In the genomic region with DNA sequence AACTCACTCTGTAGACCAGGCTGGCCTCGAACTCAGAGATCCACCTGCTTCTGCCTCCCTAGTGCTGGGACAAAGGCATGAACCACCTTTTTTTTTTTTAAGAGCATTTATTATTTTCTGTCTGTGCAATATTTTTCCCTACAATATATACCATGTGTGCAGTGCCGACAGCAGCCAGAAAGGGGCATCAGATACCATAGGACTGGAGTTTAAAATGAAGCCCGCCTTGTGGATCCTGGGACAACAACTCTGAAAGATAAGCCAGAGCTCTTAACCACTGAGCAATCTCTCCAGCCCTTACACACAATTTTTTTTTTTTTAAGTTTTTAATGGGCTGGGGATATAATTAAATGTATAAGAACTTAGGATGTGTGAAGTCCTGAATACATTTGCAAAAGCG, we compare ENCODE assay signal across 8 mouse cellular contexts. TPM values are rescaled to one million over a fixed set of nuclear protein-coding genes. Genes with fewer than 3 reads are reported as not detected.
A peak's percentile ranks its signal among the peaks of the same experiment; 100 is the strongest.
DNase-seq lines count a peak whose midpoint lies in the region; ATAC-seq and TF ChIP-seq lines count a peak whose summit lies in the region.

No protein-coding gene starts in this region.

- no peak for TF ChIP-seq EP300 in heart, postnatal 0 days (IDR thresholded peaks at IDR 0.05; ENCODE audit: low read depth)

- 0 out of 2 replicates have a peak overlapping the region, but pooled peaks have one; percentile 51 for H3K9ac ChIP-seq in kidney, embryonic 14.5 days (ENCODE audit: low read depth, low read length)
- no peak overlapping the region for H3K9ac ChIP-seq in heart, postnatal 0 days (replicated peaks; ENCODE audit: low read depth, low read length)
- 0 out of 2 replicates have a peak overlapping the region, but pooled peaks have one; percentile 48 for H3K9ac ChIP-seq in limb, embryonic 14.5 days (ENCODE audit: low read depth, low read length, severe bottlenecking)
- H3K9ac ChIP-seq in midbrain, postnatal 0 days (replicated peaks; ENCODE audit: low read length, poor library complexity, severe bottlenecking) = no peak overlapping the region

- H3K27me3 ChIP-seq in kidney, embryonic 14.5 days (ENCODE audit: control insufficient read depth, insufficient read depth, low read length) = no peaks in the 10 kb centered on the region
- H3K27me3 ChIP-seq in heart, postnatal 0 days (ENCODE audit: control insufficient read depth, insufficient read depth, low read length) = no peaks in the 10 kb centered on the region
- H3K27me3 ChIP-seq in limb, embryonic 14.5 days (ENCODE audit: control insufficient read depth, insufficient read depth, low read length) = no peaks in the 10 kb centered on the region
- no peaks in the 10 kb centered on the region for H3K27me3 ChIP-seq in midbrain, postnatal 0 days (ENCODE audit: insufficient read depth, low read length)

- peak overlapping the region; percentile 39; the same call in 1 of the 2 replicates for H3K4me3 ChIP-seq in kidney, embryonic 14.5 days (ENCODE audit: low read length)
- no peak overlapping the region; the same call in 1 of the 2 replicates for H3K4me3 ChIP-seq in cortical plate, adult 2 months (ENCODE audit: insufficient read depth, low read length)
- peak overlapping the region; percentile 50 for H3K4me3 ChIP-seq in heart, postnatal 0 days (ENCODE audit: low read depth, low read length)
- H3K4me3 ChIP-seq in limb, embryonic 14.5 days (replicated peaks; ENCODE audit: low read length) = peak overlapping the region; percentile 45; the same call in 1 of the 2 replicates
- no peak overlapping the region for H3K4me3 ChIP-seq in midbrain, postnatal 0 days (ENCODE audit: low read depth, low read length)

- H3K27ac ChIP-seq in kidney, embryonic 14.5 days (ENCODE audit: low read depth, low read length) = peak overlapping the region; percentile 90; the same call in 1 of the 2 replicates
- H3K27ac ChIP-seq in cortical plate, adult 2 months (ENCODE audit: insufficient read depth, low read length) = no peak overlapping the region
- peak overlapping the region; percentile 87 for H3K27ac ChIP-seq in heart, postnatal 0 days (ENCODE audit: low read depth)
- no peak overlapping the region for H3K27ac ChIP-seq in limb, embryonic 14.5 days (replicated peaks; ENCODE audit: low read depth, low read length)
- no peak overlapping the region for H3K27ac ChIP-seq in midbrain, postnatal 0 days (ENCODE audit: low read depth, low read length)

- H3K9me3 ChIP-seq in kidney, embryonic 14.5 days (ENCODE audit: control insufficient read depth, low read length) = no peaks in the 10 kb centered on the region
- H3K9me3 ChIP-seq in heart, postnatal 0 days (replicated peaks; ENCODE audit: control insufficient read depth, low read length) = no peaks in the 10 kb centered on the region
- H3K9me3 ChIP-seq in limb, embryonic 14.5 days (ENCODE audit: control insufficient read depth, low read length) = no peaks in the 10 kb centered on the region
- no peaks in the 10 kb centered on the region for H3K9me3 ChIP-seq in midbrain, postnatal 0 days (ENCODE audit: low read length)

- H3K4me1 ChIP-seq in kidney, embryonic 14.5 days (ENCODE audit: control insufficient read depth, insufficient read depth, low read length) = peaks cover 6% of the 10 kb centered on the region; the same call in 1 of the 2 replicates
- peaks cover 7% of the 10 kb centered on the region for H3K4me1 ChIP-seq in cortical plate, adult 2 months (ENCODE audit: control insufficient read depth, insufficient read depth, low read length)
- H3K4me1 ChIP-seq in heart, postnatal 0 days (ENCODE audit: control insufficient read depth, insufficient read depth) = peaks cover 11% of the 10 kb centered on the region; the same call in 1 of the 2 replicates
- peaks cover 19% of the 10 kb centered on the region for H3K4me1 ChIP-seq in limb, embryonic 14.5 days (ENCODE audit: control insufficient read depth, insufficient read depth, low read length)
- H3K4me1 ChIP-seq in midbrain, postnatal 0 days (ENCODE audit: insufficient read depth, low read length) = peaks cover 4% of the 10 kb centered on the region; the same call in 1 of the 2 replicates

- no peaks in the 10 kb centered on the region for H3K36me3 ChIP-seq in kidney, embryonic 14.5 days (ENCODE audit: control insufficient read depth, insufficient read depth, low read length)
- H3K36me3 ChIP-seq in heart, postnatal 0 days (replicated peaks; ENCODE audit: control insufficient read depth, insufficient read depth, low read length) = no peaks in the 10 kb centered on the region
- H3K36me3 ChIP-seq in limb, embryonic 14.5 days (ENCODE audit: control insufficient read depth, insufficient read depth, low read length) = no peaks in the 10 kb centered on the region
- H3K36me3 ChIP-seq in midbrain, postnatal 0 days (ENCODE audit: insufficient read depth, low read length) = no peaks in the 10 kb centered on the region

- no peak for DNase-seq in kidney, adult 18-20 months
- DNase-seq in heart, postnatal 0 days (ENCODE audit: low spot score) = peak; percentile 57
- DNase-seq in limb, embryonic 14.5 days (ENCODE audit: low spot score) = peak; percentile 58
- DNase-seq in midbrain, postnatal 0 days (ENCODE audit: low spot score) = peak; percentile 64
- DNase-seq in testis, postnatal 14 days (ENCODE audit: low spot score) = no peak

- peak; percentile 41; the same call in 1 of the 2 replicates for TF ChIP-seq CTCF in cortical plate, adult 2 months (IDR thresholded peaks at IDR 0.05; ENCODE audit: extremely low read depth, insufficient read depth, low read length)
- peak; percentile 52 for TF ChIP-seq CTCF in heart, postnatal 0 days (IDR thresholded peaks at IDR 0.05; ENCODE audit: low read depth)
- peak; percentile 40; the same call in 1 of the 2 replicates for TF ChIP-seq CTCF in midbrain, postnatal 0 days (IDR thresholded peaks at IDR 0.05)

- H3K4me2 ChIP-seq in kidney, embryonic 14.5 days (replicated peaks; ENCODE audit: low read depth, low read length) = peak overlapping the region; percentile 81
- peak overlapping the region; percentile 71 for H3K4me2 ChIP-seq in heart, postnatal 0 days (ENCODE audit: low read depth, low read length)
- H3K4me2 ChIP-seq in limb, embryonic 14.5 days (replicated peaks; ENCODE audit: low read depth, low read length, severe bottlenecking) = peak overlapping the region; percentile 93
- H3K4me2 ChIP-seq in midbrain, postnatal 0 days (ENCODE audit: low read depth, low read length, poor library complexity, severe bottlenecking) = peak overlapping the region; percentile 77; the same call in 1 of the 2 replicates

- 24% methylated on average over 4 of the region's 4 CpGs for WGBS in kidney, embryonic 14.5 days
- WGBS in heart, postnatal 0 days = 23% methylated on average over 4 of the region's 4 CpGs
- 35% methylated on average over 4 of the region's 4 CpGs for WGBS in limb, embryonic 14.5 days
- WGBS in midbrain, postnatal 0 days = 31% methylated on average over 4 of the region's 4 CpGs

- no peak for TF ChIP-seq POLR2A in cortical plate, adult 2 months (IDR thresholded peaks at IDR 0.05; ENCODE audit: extremely low read depth, insufficient read depth, low read length)
- no peak for TF ChIP-seq POLR2A in limb, embryonic 14.5 days (IDR thresholded peaks at IDR 0.05; ENCODE audit: borderline replicate concordance, extremely low read depth, insufficient read depth, insufficient read length)

- peak; percentile 10; the same call in 1 of the 2 replicates for ATAC-seq in kidney, embryonic 14.5 days (ENCODE audit: low FRiP score, low TSS enrichment)
- peak; percentile 39; the same call in 1 of the 2 replicates for ATAC-seq in heart, postnatal 0 days (ENCODE audit: insufficient read depth, low read depth)
- no peak; the same call in 1 of the 2 replicates for ATAC-seq in limb, embryonic 14.5 days (ENCODE audit: low FRiP score, low read depth)
- ATAC-seq in midbrain, postnatal 0 days (ENCODE audit: low FRiP score) = peak; percentile 38
- no peak for ATAC-seq in activated CD4-positive, CD25-positive, alpha-beta regulatory T cell, adult 4 months

RNA-seq across cellular contexts. Expression of gene Ccdc9, which starts 7.8 kb away (rescaled TPM):
- polyA plus RNA-seq in kidney, embryonic 14.5 days (2014; fragmentation: Nextera tagmentation; extraction: Ambion mirVana) = 24.6 and 28.3 TPM in 2 replicates
- polyA plus RNA-seq in cortical plate, adult 2 months (2012; rRNA removed) = 68.9 and 79.1 TPM in 2 replicates
- 5.7 and 43.7 TPM in 2 replicates for total RNA-seq in heart, postnatal 0 days (2014; rRNA removed; ENCODE audit: low replicate concordance)
- 4.7 and 7.2 TPM in 2 replicates for polyA plus RNA-seq in heart, postnatal 0 days (2015; fragmentation: Nextera tagmentation; extraction: Ambion mirVana)
- polyA plus RNA-seq in limb, embryonic 14.5 days (2012; rRNA removed) = 64.4 and 84.8 TPM in 2 replicates
- polyA plus RNA-seq in limb, embryonic 14.5 days (2014; fragmentation: Nextera tagmentation; extraction: Ambion mirVana) = 15.9 and 17.7 TPM in 2 replicates
- 31.5 and 35.0 TPM in 2 replicates for total RNA-seq in midbrain, postnatal 0 days (2014; rRNA removed)
- polyA plus RNA-seq in midbrain, postnatal 0 days (2015; fragmentation: Nextera tagmentation; extraction: Ambion mirVana) = 12.7 and 13.6 TPM in 2 replicates
- 10 to 100 TPM; 11.1 to 11.2 TPM for polyA plus RNA-seq in activated CD4-positive, CD25-positive, alpha-beta regulatory T cell, adult 4 months (2017; shearing (Covaris generic))

RNA-seq across cellular contexts. Expression of gene Bbc3, which starts 13.8 kb away (rescaled TPM):
- polyA plus RNA-seq in kidney, embryonic 14.5 days (2014; fragmentation: Nextera tagmentation; extraction: Ambion mirVana) = 8.6 and 13.8 TPM in 2 replicates
- polyA plus RNA-seq in cortical plate, adult 2 months (2012; rRNA removed) = 8.1 and 11.2 TPM in 2 replicates
- 7.3 and 14.6 TPM in 2 replicates for total RNA-seq in heart, postnatal 0 days (2014; rRNA removed; ENCODE audit: low replicate concordance)
- 5.6 and 6.6 TPM in 2 replicates for polyA plus RNA-seq in heart, postnatal 0 days (2015; fragmentation: Nextera tagmentation; extraction: Ambion mirVana)
- polyA plus RNA-seq in limb, embryonic 14.5 days (2012; rRNA removed) = 7.4 and 11.9 TPM in 2 replicates
- polyA plus RNA-seq in limb, embryonic 14.5 days (2014; fragmentation: Nextera tagmentation; extraction: Ambion mirVana) = 3.7 and 4.0 TPM in 2 replicates
- 45.1 and 50.6 TPM in 2 replicates for total RNA-seq in midbrain, postnatal 0 days (2014; rRNA removed)
- polyA plus RNA-seq in midbrain, postnatal 0 days (2015; fragmentation: Nextera tagmentation; extraction: Ambion mirVana) = 38.9 and 39.0 TPM in 2 replicates
- polyA plus RNA-seq in activated CD4-positive, CD25-positive, alpha-beta regulatory T cell, adult 4 months (2017; shearing (Covaris generic)) = 1 to 10 TPM in 1 of 2 experiments, under 1 TPM in 1; 0.43 to 1.5 TPM

RNA-seq across cellular contexts. Expression of gene Inafm1, which starts 20.9 kb away (rescaled TPM):
- polyA plus RNA-seq in kidney, embryonic 14.5 days (2014; fragmentation: Nextera tagmentation; extraction: Ambion mirVana) = 19.3 and 19.8 TPM in 2 replicates
- 49.8 and 53.2 TPM in 2 replicates for polyA plus RNA-seq in cortical plate, adult 2 months (2012; rRNA removed)
- 9.8 and 10.7 TPM in 2 replicates for total RNA-seq in heart, postnatal 0 days (2014; rRNA removed; ENCODE audit: low replicate concordance)
- polyA plus RNA-seq in heart, postnatal 0 days (2015; fragmentation: Nextera tagmentation; extraction: Ambion mirVana) = 7.7 and 9.6 TPM in 2 replicates
- 48.7 and 57.8 TPM in 2 replicates for polyA plus RNA-seq in limb, embryonic 14.5 days (2012; rRNA removed)
- 24.3 and 27.4 TPM in 2 replicates for polyA plus RNA-seq in limb, embryonic 14.5 days (2014; fragmentation: Nextera tagmentation; extraction: Ambion mirVana)
- 58.2 and 60.5 TPM in 2 replicates for total RNA-seq in midbrain, postnatal 0 days (2014; rRNA removed)
- polyA plus RNA-seq in midbrain, postnatal 0 days (2015; fragmentation: Nextera tagmentation; extraction: Ambion mirVana) = 84.2 and 84.5 TPM in 2 replicates
- 1 to 10 TPM; 1.8 to 2.8 TPM for polyA plus RNA-seq in activated CD4-positive, CD25-positive, alpha-beta regulatory T cell, adult 4 months (2017; shearing (Covaris generic))

RNA-seq across cellular contexts. Expression of gene C5ar1, which starts 35.0 kb away (rescaled TPM):
- polyA plus RNA-seq in kidney, embryonic 14.5 days (2014; fragmentation: Nextera tagmentation; extraction: Ambion mirVana) = 1.2 and 1.8 TPM in 2 replicates
- 1.5 and 2.0 TPM in 2 replicates for polyA plus RNA-seq in cortical plate, adult 2 months (2012; rRNA removed)
- total RNA-seq in heart, postnatal 0 days (2014; rRNA removed; ENCODE audit: low replicate concordance) = 2.0 and 3.3 TPM in 2 replicates
- polyA plus RNA-seq in heart, postnatal 0 days (2015; fragmentation: Nextera tagmentation; extraction: Ambion mirVana) = 1.9 and 2.2 TPM in 2 replicates
- polyA plus RNA-seq in limb, embryonic 14.5 days (2012; rRNA removed) = 3.2 and 5.4 TPM in 2 replicates
- polyA plus RNA-seq in limb, embryonic 14.5 days (2014; fragmentation: Nextera tagmentation; extraction: Ambion mirVana) = 2.8 and 3.1 TPM in 2 replicates
- total RNA-seq in midbrain, postnatal 0 days (2014; rRNA removed) = 0.85 and 1.4 TPM in 2 replicates
- polyA plus RNA-seq in midbrain, postnatal 0 days (2015; fragmentation: Nextera tagmentation; extraction: Ambion mirVana) = 1.4 TPM in 2 replicates
- polyA plus RNA-seq in activated CD4-positive, CD25-positive, alpha-beta regulatory T cell, adult 4 months (2017; shearing (Covaris generic)) = not detected

RNA-seq across cellular contexts. Expression of gene C5ar2, which starts 50.4 kb away (rescaled TPM):
- polyA plus RNA-seq in kidney, embryonic 14.5 days (2014; fragmentation: Nextera tagmentation; extraction: Ambion mirVana) = 0.05 and 0.09 TPM in 2 replicates
- polyA plus RNA-seq in cortical plate, adult 2 months (2012; rRNA removed) = 0.48 and 0.57 TPM in 2 replicates
- 0.04 and 0.65 TPM in 2 replicates for total RNA-seq in heart, postnatal 0 days (2014; rRNA removed; ENCODE audit: low replicate concordance)
- 0.60 and 0.67 TPM in 2 replicates for polyA plus RNA-seq in heart, postnatal 0 days (2015; fragmentation: Nextera tagmentation; extraction: Ambion mirVana)
- polyA plus RNA-seq in limb, embryonic 14.5 days (2012; rRNA removed) = 0.15 and 0.32 TPM in 2 replicates
- polyA plus RNA-seq in limb, embryonic 14.5 days (2014; fragmentation: Nextera tagmentation; extraction: Ambion mirVana) = 0.07 TPM in 1 of 2 replicates, not detected in the other
- total RNA-seq in midbrain, postnatal 0 days (2014; rRNA removed) = 0.05 and 0.09 TPM in 2 replicates
- polyA plus RNA-seq in midbrain, postnatal 0 days (2015; fragmentation: Nextera tagmentation; extraction: Ambion mirVana) = 0.14 and 0.20 TPM in 2 replicates
- not detected for polyA plus RNA-seq in activated CD4-positive, CD25-positive, alpha-beta regulatory T cell, adult 4 months (2017; shearing (Covaris generic))

Comparison
In these comparisons a context has a peak if more than half of its experiments do, and no peak if none do; other contexts are left out.
1. ATAC-seq: peak in kidney, embryonic 14.5 days (single experiment), heart, postnatal 0 days (single experiment) and midbrain, postnatal 0 days (single experiment); none in limb, embryonic 14.5 days (single experiment) and activated CD4-positive, CD25-positive, alpha-beta regulatory T cell, adult 4 months (single experiment).
2. H3K27ac ChIP-seq: peak in kidney, embryonic 14.5 days (single experiment) and heart, postnatal 0 days (single experiment); none in cortical plate, adult 2 months (single experiment), limb, embryonic 14.5 days (single experiment) and midbrain, postnatal 0 days (single experiment).
3. H3K4me3 ChIP-seq: peak in kidney, embryonic 14.5 days (single experiment), heart, postnatal 0 days (single experiment) and limb, embryonic 14.5 days (single experiment); none in cortical plate, adult 2 months (single experiment) and midbrain, postnatal 0 days (single experiment).
4. H3K9ac ChIP-seq: peak in kidney, embryonic 14.5 days (single experiment) and limb, embryonic 14.5 days (single experiment); none in heart, postnatal 0 days (single experiment) and midbrain, postnatal 0 days (single experiment).
5. DNase-seq: peak in heart, postnatal 0 days (single experiment), limb, embryonic 14.5 days (single experiment) and midbrain, postnatal 0 days (single experiment); none in kidney, adult 18-20 months (single experiment) and testis, postnatal 14 days (single experiment).
6. Peak in every context shown above with its lines, with median percentiles within 50 percentile points of each other: H3K4me2 ChIP-seq and CTCF ChIP-seq.